ENCODE assay signal across 26 mouse cellular contexts in genomic region chr13:49167081-49167480, GRCm38 (mm10). TPM values are rescaled to one million over a fixed set of nuclear protein-coding genes. Genes with fewer than 3 reads are reported as not detected.
DNase-seq lines count a peak whose midpoint lies in the region; ATAC-seq and TF ChIP-seq lines count a peak whose summit lies in the region.
"Had no signal": no experiment of that assay in that cellular context is flagged by ENCODE, and none has a peak within 500 bp of the region (broad histone marks: within the 10 kb centered on the region; RNA-seq: fewer than 3 reads in every experiment).

No protein-coding gene starts in this region.

- H3K9ac ChIP-seq in heart, postnatal 0 days (replicated peaks; ENCODE audit: low read depth, low read length): no peak overlapping the region
- no peak overlapping the region for H3K9ac ChIP-seq in lung, embryonic 16.5 days (ENCODE audit: low read length)
- no peak overlapping the region for H3K9ac ChIP-seq in limb, embryonic 15.5 days
- H3K9ac ChIP-seq in kidney, embryonic 15.5 days: no peak overlapping the region
- H3K9ac ChIP-seq: forebrain, embryonic 12.5 days; forebrain, embryonic 15.5 days; heart, embryonic 13.5 days; hindbrain, embryonic 13.5 days had no signal

- no peak for TF ChIP-seq CTCF in heart, postnatal 0 days (IDR thresholded peaks at IDR 0.05; ENCODE audit: low read depth)

- ATAC-seq in heart, postnatal 0 days (ENCODE audit: insufficient read depth, low read depth): no peak
- peak; percentile 29; the same call in 1 of the 2 replicates for ATAC-seq in lung, embryonic 16.5 days (ENCODE audit: low read depth)
- no peak for ATAC-seq in limb, embryonic 15.5 days (ENCODE audit: insufficient number of reproducible peaks, low FRiP score, low TSS enrichment, low read depth)
- ATAC-seq in kidney, embryonic 15.5 days (replicated peaks; ENCODE audit: low FRiP score): no peak
- ATAC-seq: forebrain, embryonic 15.5 days; hindbrain, embryonic 16.5 days had no signal

- DNase-seq in heart, postnatal 0 days (ENCODE audit: low spot score): peak; percentile 1
- DNase-seq in heart, postnatal 10 days: no peak
- no peak for DNase-seq in lung, adult 18-20 months
- DNase-seq in fat pad, adult 2 months (ENCODE audit: extremely low read depth, low read depth, low spot score): peak; percentile 55
- DNase-seq in cerebellum, postnatal 25 days: no peak
- DNase-seq: adrenal gland, adult 2 months; adrenal gland, postnatal 14 days; B cell, adult 2 months; cerebellum, adult 11-12 months; cerebellum, adult 8-10 months; cerebellum, postnatal 10 days; gastrocnemius, postnatal 36 days; heart, adult 2 months; heart, postnatal 36 days had no signal

- H3K27me3 ChIP-seq in heart, postnatal 0 days (ENCODE audit: control insufficient read depth, insufficient read depth, low read length): no peaks in the 10 kb centered on the region
- no peaks in the 10 kb centered on the region for H3K27me3 ChIP-seq in lung, embryonic 16.5 days (ENCODE audit: control insufficient read depth, insufficient read depth, low read depth, low read length)
- H3K27me3 ChIP-seq in limb, embryonic 15.5 days: no peaks in the 10 kb centered on the region
- no peaks in the 10 kb centered on the region for H3K27me3 ChIP-seq in kidney, embryonic 15.5 days
- H3K27me3 ChIP-seq: forebrain, embryonic 12.5 days; forebrain, embryonic 15.5 days; hindbrain, embryonic 13.5 days had no signal

- no peak for TF ChIP-seq EP300 in heart, postnatal 0 days (IDR thresholded peaks at IDR 0.05; ENCODE audit: low read depth)

- WGBS in heart, postnatal 0 days: 66% methylated on average over 9 of the region's 9 CpGs
- 52% methylated on average over 9 of the region's 9 CpGs for WGBS in lung, embryonic 16.5 days
- 25% methylated on average over 9 of the region's 9 CpGs for WGBS in limb, embryonic 15.5 days
- WGBS in kidney, embryonic 15.5 days: 46% methylated on average over 9 of the region's 9 CpGs

- no peaks in the 10 kb centered on the region for H3K36me3 ChIP-seq in heart, postnatal 0 days (replicated peaks; ENCODE audit: control insufficient read depth, insufficient read depth, low read length)
- no peaks in the 10 kb centered on the region for H3K36me3 ChIP-seq in lung, embryonic 16.5 days (ENCODE audit: control insufficient read depth, insufficient read depth, low read length)
- H3K36me3 ChIP-seq in limb, embryonic 15.5 days: no peaks in the 10 kb centered on the region
- no peaks in the 10 kb centered on the region for H3K36me3 ChIP-seq in kidney, embryonic 15.5 days
- H3K36me3 ChIP-seq: forebrain, embryonic 12.5 days; forebrain, embryonic 15.5 days; G1E; heart, embryonic 10.5 days; heart, embryonic 13.5 days; hindbrain, embryonic 10.5 days; hindbrain, embryonic 13.5 days had no signal

- intact Hi-C loops in heart, postnatal 10 days (cut with DNase I): no loop called here

- H3K4me3 ChIP-seq in heart, postnatal 0 days (ENCODE audit: low read depth, low read length): no peak overlapping the region
- H3K4me3 ChIP-seq in lung, embryonic 16.5 days (ENCODE audit: low read length): no peak overlapping the region
- no peak overlapping the region for H3K4me3 ChIP-seq in limb, embryonic 15.5 days
- H3K4me3 ChIP-seq in kidney, embryonic 15.5 days (replicated peaks): no peak overlapping the region
- H3K4me3 ChIP-seq: forebrain, embryonic 12.5 days; forebrain, embryonic 15.5 days; heart, adult 2 months; heart, embryonic 10.5 days; heart, embryonic 13.5 days; hindbrain, embryonic 10.5 days; hindbrain, embryonic 13.5 days had no signal

- no peak overlapping the region for H3K27ac ChIP-seq in heart, postnatal 0 days (ENCODE audit: low read depth)
- H3K27ac ChIP-seq in lung, embryonic 16.5 days (ENCODE audit: low read length): no peak overlapping the region
- H3K27ac ChIP-seq in limb, embryonic 15.5 days: peak overlapping the region; percentile 66
- no peak overlapping the region for H3K27ac ChIP-seq in kidney, embryonic 15.5 days
- H3K27ac ChIP-seq: forebrain, embryonic 12.5 days; forebrain, embryonic 15.5 days; heart, adult 2 months; heart, embryonic 10.5 days; heart, embryonic 13.5 days; hindbrain, embryonic 10.5 days; hindbrain, embryonic 13.5 days had no signal

- no peak overlapping the region for H3K4me2 ChIP-seq in heart, postnatal 0 days (ENCODE audit: low read depth, low read length)
- H3K4me2 ChIP-seq in lung, embryonic 16.5 days (ENCODE audit: low read depth, low read length): no peak overlapping the region
- no peak overlapping the region for H3K4me2 ChIP-seq in limb, embryonic 15.5 days
- no peak overlapping the region for H3K4me2 ChIP-seq in kidney, embryonic 15.5 days
- H3K4me2 ChIP-seq: forebrain, embryonic 12.5 days; forebrain, embryonic 15.5 days; heart, embryonic 13.5 days; hindbrain, embryonic 13.5 days had no signal

- no peaks in the 10 kb centered on the region for H3K4me1 ChIP-seq in heart, postnatal 0 days (ENCODE audit: control insufficient read depth, insufficient read depth)
- H3K4me1 ChIP-seq in lung, embryonic 16.5 days (replicated peaks; ENCODE audit: control insufficient read depth, insufficient read depth, low read length): peaks cover 8% of the 10 kb centered on the region; the same call in 1 of the 2 replicates
- peaks cover 12% of the 10 kb centered on the region; the same call in 1 of the 2 replicates for H3K4me1 ChIP-seq in limb, embryonic 15.5 days
- H3K4me1 ChIP-seq in kidney, embryonic 15.5 days: peaks cover 17% of the 10 kb centered on the region
- H3K4me1 ChIP-seq: forebrain, embryonic 12.5 days; hindbrain, embryonic 13.5 days had no signal

- H3K9me3 ChIP-seq in heart, postnatal 0 days (replicated peaks; ENCODE audit: control insufficient read depth, low read length): no peaks in the 10 kb centered on the region
- H3K9me3 ChIP-seq in lung, embryonic 16.5 days (ENCODE audit: control insufficient read depth, low read length): no peaks in the 10 kb centered on the region
- H3K9me3 ChIP-seq in limb, embryonic 15.5 days: no peaks in the 10 kb centered on the region
- no peaks in the 10 kb centered on the region for H3K9me3 ChIP-seq in kidney, embryonic 15.5 days (replicated peaks)
- H3K9me3 ChIP-seq: forebrain, embryonic 12.5 days; forebrain, embryonic 15.5 days; G1E; heart, embryonic 10.5 days; heart, embryonic 13.5 days; hindbrain, embryonic 10.5 days; hindbrain, embryonic 13.5 days had no signal

RNA-seq across cellular contexts. Expression of gene Wnk2, which starts 19.3 kb away (rescaled TPM):
- 5.4 and 5.5 TPM in 2 replicates for total RNA-seq in heart, postnatal 0 days (2014; rRNA removed; ENCODE audit: low replicate concordance)
- 1.5 TPM in 2 replicates for polyA plus RNA-seq in heart, postnatal 0 days (2015; fragmentation: Nextera tagmentation; extraction: Ambion mirVana)
- total RNA-seq in heart, postnatal 10 days (2021): 10 to 100 TPM; 26.9 to 27.6 TPM
- 0.85 and 0.98 TPM in 2 replicates for polyA plus RNA-seq in lung, embryonic 16.5 days (2015; fragmentation: Nextera tagmentation; extraction: Ambion mirVana)
- polyA plus RNA-seq in limb, embryonic 15.5 days (2015; fragmentation: Nextera tagmentation; extraction: Ambion mirVana): 1.6 TPM in 2 replicates
- 1.2 and 1.4 TPM in 2 replicates for polyA plus RNA-seq in kidney, embryonic 15.5 days (2015; fragmentation: Nextera tagmentation; extraction: Ambion mirVana)
- total RNA-seq: granulocyte monocyte progenitor cell, adult 5-6 weeks had no signal
- polyA plus RNA-seq: G1E had no signal

RNA-seq across cellular contexts. Expression of gene Ninj1, which starts 20.2 kb away (rescaled TPM):
- 75.3 and 102 TPM in 2 replicates for total RNA-seq in heart, postnatal 0 days (2014; rRNA removed; ENCODE audit: low replicate concordance)
- polyA plus RNA-seq in heart, postnatal 0 days (2015; fragmentation: Nextera tagmentation; extraction: Ambion mirVana): 94.6 and 97.2 TPM in 2 replicates
- 10 to 100 TPM; 45.2 to 88.0 TPM for total RNA-seq in heart, postnatal 10 days (2021)
- polyA plus RNA-seq in lung, embryonic 16.5 days (2015; fragmentation: Nextera tagmentation; extraction: Ambion mirVana): 46.8 and 47.5 TPM in 2 replicates
- polyA plus RNA-seq in limb, embryonic 15.5 days (2015; fragmentation: Nextera tagmentation; extraction: Ambion mirVana): 56.0 and 62.4 TPM in 2 replicates
- polyA plus RNA-seq in kidney, embryonic 15.5 days (2015; fragmentation: Nextera tagmentation; extraction: Ambion mirVana): 57.5 and 59.8 TPM in 2 replicates

RNA-seq across cellular contexts. Expression of gene Card19, which starts 48.8 kb away (rescaled TPM):
- 114 and 136 TPM in 2 replicates for total RNA-seq in heart, postnatal 0 days (2014; rRNA removed; ENCODE audit: low replicate concordance)
- 188 TPM in 2 replicates for polyA plus RNA-seq in heart, postnatal 0 days (2015; fragmentation: Nextera tagmentation; extraction: Ambion mirVana)
- total RNA-seq in heart, postnatal 10 days (2021): 100 to 1,000 TPM; 112 to 117 TPM
- polyA plus RNA-seq in lung, embryonic 16.5 days (2015; fragmentation: Nextera tagmentation; extraction: Ambion mirVana): 48.7 and 57.1 TPM in 2 replicates
- polyA plus RNA-seq in limb, embryonic 15.5 days (2015; fragmentation: Nextera tagmentation; extraction: Ambion mirVana): 64.6 and 76.8 TPM in 2 replicates
- 45.7 and 47.2 TPM in 2 replicates for polyA plus RNA-seq in kidney, embryonic 15.5 days (2015; fragmentation: Nextera tagmentation; extraction: Ambion mirVana)

Comparison
In these comparisons a context has a peak if more than half of its experiments do, and no peak if none do; other contexts are left out.
1. DNase-seq: peak in heart, postnatal 0 days (single experiment) and fat pad, adult 2 months (single experiment); none in heart, postnatal 10 days (0 of 2), lung, adult 18-20 months (0 of 2) and cerebellum, postnatal 25 days (0 of 2).